Mouse (Mus musculus) hindbrain, embryonic 11.5 days (tissue): ENCODE results near the gene Rufy2. TPM values are rescaled to one million over a fixed set of nuclear protein-coding genes. Genes with fewer than 3 reads are reported as not detected.

Source experiments
- ATAC-seq: fragments of 200-750 bp; cut with Nextera tagmentation; 2 replicates; pipeline ENCODE4 v1.8.0; 2017; ENCODE audit warnings: mild to moderate bottlenecking, moderate TSS enrichment, moderate library complexity; ENCODE audit not compliant: low FRiP score
- DNase-seq: peaks from one replicate; pipeline ENCODE4 v3.0.0-alpha.2; 2015; ENCODE audit warnings: low spot score
- H3K27ac ChIP-seq: fragments of 300-500 bp; sonication (generic); 2 replicates; pipeline ENCODE4 v1.5.1; 2014; ENCODE audit warnings: mild to moderate bottlenecking, low read depth, low read length
- H3K27me3 ChIP-seq: fragments of 300-500 bp; sonication (generic); 2 replicates; pipeline ENCODE4 v1.6.1; 2014; ENCODE audit warnings: mild to moderate bottlenecking, low read length, moderate library complexity, mixed read lengths; ENCODE audit not compliant: control insufficient read depth, insufficient read depth
- H3K36me3 ChIP-seq: fragments of 300-500 bp; sonication (generic); 2 replicates; pipeline ENCODE4 v1.6.1; 2014; ENCODE audit warnings: mild to moderate bottlenecking, low read length, moderate library complexity, mixed read lengths; ENCODE audit not compliant: control insufficient read depth, insufficient read depth
- H3K4me1 ChIP-seq: fragments of 300-500 bp; sonication (generic); replicated peaks from 2 replicates; pipeline ENCODE4 v1.6.1; 2014; ENCODE audit warnings: low read length, mixed read lengths; ENCODE audit not compliant: control insufficient read depth, insufficient read depth
- H3K4me2 ChIP-seq: fragments of 300-500 bp; sonication (generic); replicated peaks from 2 replicates; pipeline ENCODE4 v1.6.1; 2014; ENCODE audit warnings: mild to moderate bottlenecking, low read depth, low read length
- H3K4me3 ChIP-seq: fragments of 300-500 bp; sonication (generic); 2 replicates; pipeline ENCODE4 v1.5.1; 2014; ENCODE audit warnings: low read depth, low read length
- H3K9ac ChIP-seq: fragments of 300-500 bp; sonication (generic); 2 replicates; pipeline ENCODE4 v1.6.1; 2014; ENCODE audit warnings: low read depth, low read length
- H3K9me3 ChIP-seq: fragments of 300-500 bp; sonication (generic); 2 replicates; pipeline ENCODE4 v1.6.1; 2016; ENCODE audit warnings: low read length; ENCODE audit not compliant: control insufficient read depth
- whole genome bisulfite sequencing: fragments of 180-500 bp; shearing (Covaris S2); extraction: QIAGEN DNeasy Blood & Tissue Kit; methylation state at CpG from one replicate; pipeline ENCODE4 v1.1.7; 2014; 5-methylcytosine and 5-hydroxymethylcytosine counted together
- polyA plus RNA-seq: library from polyadenylated mRNA; unstranded; fragments of >200 nt; fragmentation: Nextera tagmentation; extraction: Ambion mirVana; gene quantifications from 2 replicates; pipeline ENCODE4 v1.2.1, GENCODE M21; 2014

Rufy2 gene
- polyA plus RNA-seq, 1 experiment from 2014 or later: 35.0 TPM

DNA sequence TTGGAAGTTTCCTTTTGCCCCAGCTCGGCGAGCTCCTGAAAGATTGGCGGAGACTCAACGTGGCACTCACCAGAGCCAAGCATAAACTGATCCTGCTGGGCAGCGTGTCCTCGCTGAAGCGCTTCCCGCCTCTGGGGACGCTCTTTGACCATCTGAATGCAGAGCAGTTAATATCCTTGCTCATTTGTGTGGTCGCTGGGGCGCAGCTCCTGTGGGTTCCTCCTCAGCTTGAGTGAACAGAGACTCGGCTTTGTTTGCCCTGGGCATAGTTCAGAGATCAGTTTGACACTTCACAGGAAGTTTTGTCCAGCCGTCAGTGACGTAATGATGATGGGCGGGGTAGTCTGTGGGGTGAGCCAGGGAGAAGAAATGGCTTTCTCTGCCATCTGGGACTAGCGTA lies 8.2 kb upstream of the Rufy2 start:
- Histone ChIP-seq H3K9me3 (no peaks in the 10 kb centered on the region), H3K4me3 (no peak overlapping the region), H3K36me3 (0 out of 2 replicates have a peak, but pooled peaks cover 2% of the 10 kb centered on the region), H3K27me3 (no peaks in the 10 kb centered on the region), H3K4me2 (no peak overlapping the region), H3K27ac (no peak overlapping the region), H3K9ac (no peak overlapping the region), H3K4me1 (no peaks in the 10 kb centered on the region)
- WGBS: 67% methylated on average over 16 of the region's 16 CpGs
- DNase-seq (peak; percentile 29), ATAC-seq (no peak)

DNA sequence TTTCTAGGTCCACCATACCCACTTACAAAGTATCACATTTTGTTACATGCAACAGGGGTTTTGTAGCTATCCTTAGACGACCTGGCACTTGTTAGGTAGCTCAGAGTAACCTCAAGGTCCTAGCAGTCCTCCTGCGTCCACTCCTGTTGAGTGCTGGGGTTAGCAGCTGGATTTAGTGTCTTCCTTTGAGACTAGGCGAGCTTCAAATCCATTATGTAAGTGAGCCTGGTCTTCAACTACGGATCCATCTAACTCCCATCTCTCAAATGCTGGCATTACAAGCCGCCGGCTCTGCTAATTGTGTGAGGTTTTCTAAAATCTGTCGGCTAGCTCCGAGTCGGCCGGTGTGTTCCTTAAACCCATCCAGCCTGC lies 370 bp upstream of the Rufy2 start:
- peak overlapping the region; percentile 93 for H3K9ac ChIP-seq
- no peak for DNase-seq
- peak overlapping the region; percentile 90 for H3K4me3 ChIP-seq
- H3K27me3 ChIP-seq: no peaks in the 10 kb centered on the region
- no peaks in the 10 kb centered on the region for H3K4me1 ChIP-seq
- H3K36me3 ChIP-seq: no peaks in the 10 kb centered on the region
- H3K27ac ChIP-seq: peak overlapping the region; percentile 84; the same call in 1 of the 2 replicates
- WGBS: 10% methylated on average over 10 of the region's 10 CpGs
- ATAC-seq: peak; percentile 28
- no peaks in the 10 kb centered on the region for H3K9me3 ChIP-seq
- H3K4me2 ChIP-seq: peak overlapping the region; percentile 55

DNA sequence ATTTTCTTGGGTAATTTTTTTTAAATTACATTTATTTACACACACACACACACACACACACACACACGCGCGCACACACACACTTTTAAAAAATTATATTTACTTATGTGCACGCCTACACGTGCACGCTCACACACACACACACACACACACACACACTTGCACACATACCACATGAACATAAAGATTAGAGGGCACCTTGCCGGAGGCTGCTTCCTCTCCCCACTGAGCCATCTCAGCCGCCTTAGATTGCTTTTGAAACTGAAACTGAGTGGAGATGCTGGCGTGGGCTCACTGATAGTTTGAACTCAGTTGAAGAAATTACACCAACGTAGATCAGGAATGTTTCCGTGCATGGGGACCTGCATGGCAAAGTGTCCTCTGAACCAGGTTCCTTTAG lies 4.0 kb downstream of the Rufy2 start:
- WGBS: 96% methylated on average over 11 of the region's 11 CpGs
- ATAC-seq (no peak), DNase-seq (no peak)
- Histone ChIP-seq H3K4me2 (no peak overlapping the region), H3K4me3 (no peak overlapping the region), H3K9ac (no peak overlapping the region), H3K27ac (no peak overlapping the region), H3K9me3 (no peaks in the 10 kb centered on the region), H3K27me3 (no peaks in the 10 kb centered on the region), H3K36me3 (no peaks in the 10 kb centered on the region), H3K4me1 (no peaks in the 10 kb centered on the region)

DNA sequence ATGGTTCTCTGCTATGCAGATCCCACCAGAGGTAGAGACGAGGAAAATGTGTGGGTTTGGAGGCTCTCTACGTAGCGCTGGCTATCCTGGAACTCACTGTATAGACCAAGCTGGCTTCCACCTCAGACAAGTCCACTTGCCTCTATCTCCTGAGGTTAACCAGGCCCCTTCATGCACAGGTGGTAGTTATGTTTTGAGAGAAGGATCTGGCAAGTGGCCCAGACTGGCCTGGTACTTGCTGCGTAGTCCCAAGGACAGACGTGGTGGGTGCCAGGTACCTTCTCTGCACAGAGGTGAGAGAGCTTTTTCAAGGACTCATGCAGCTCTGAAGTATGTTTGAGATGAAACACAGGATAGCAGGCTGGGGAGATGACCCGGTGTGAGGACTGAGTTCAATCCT lies 4.5 kb downstream of the Rufy2 start:
- ATAC-seq: no peak

DNA sequence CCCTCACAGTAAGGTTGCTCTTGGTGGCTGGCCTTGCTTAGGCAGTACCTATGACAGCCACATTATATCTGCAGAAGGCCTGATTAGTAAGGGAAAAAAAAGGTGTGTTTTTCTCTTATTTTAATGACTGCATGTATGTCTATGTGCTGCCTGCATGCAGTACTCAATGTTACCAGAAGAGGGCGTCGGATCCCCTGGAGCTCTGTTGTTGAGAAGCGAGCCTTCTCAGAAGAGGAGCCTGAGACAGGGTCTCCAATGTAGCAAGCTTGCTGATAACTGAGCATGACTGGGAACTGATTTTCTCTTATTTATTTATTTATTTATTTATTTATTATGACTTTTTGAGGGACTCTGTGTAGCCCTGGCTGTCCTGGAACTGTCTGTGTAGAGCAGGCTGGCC lies 7.3 kb downstream of the Rufy2 start:
- Histone ChIP-seq H3K4me2 (no peak overlapping the region), H3K27me3 (no peaks in the 10 kb centered on the region), H3K4me1 (no peaks in the 10 kb centered on the region), H3K36me3 (no peaks in the 10 kb centered on the region; the same call in 1 of the 2 replicates), H3K9me3 (no peaks in the 10 kb centered on the region), H3K4me3 (no peak overlapping the region), H3K9ac (no peak overlapping the region), H3K27ac (no peak overlapping the region)
- WGBS: 28% methylated on average over 3 of the region's 3 CpGs
- peak; percentile 56 for DNase-seq
- ATAC-seq: no peak

More for the DNA sequence above, 4.5 kb downstream of the Rufy2 start:
- no peak overlapping the region for H3K4me3 ChIP-seq
- H3K4me2 ChIP-seq: no peak overlapping the region
- DNase-seq: no peak
- WGBS: 92% methylated on average over 6 of the region's 6 CpGs
- H3K4me1 ChIP-seq: no peaks in the 10 kb centered on the region
- H3K27me3 ChIP-seq: no peaks in the 10 kb centered on the region
- no peaks in the 10 kb centered on the region for H3K9me3 ChIP-seq
- no peak overlapping the region for H3K9ac ChIP-seq
- H3K36me3 ChIP-seq: no peaks in the 10 kb centered on the region
- no peak overlapping the region for H3K27ac ChIP-seq

DNA sequence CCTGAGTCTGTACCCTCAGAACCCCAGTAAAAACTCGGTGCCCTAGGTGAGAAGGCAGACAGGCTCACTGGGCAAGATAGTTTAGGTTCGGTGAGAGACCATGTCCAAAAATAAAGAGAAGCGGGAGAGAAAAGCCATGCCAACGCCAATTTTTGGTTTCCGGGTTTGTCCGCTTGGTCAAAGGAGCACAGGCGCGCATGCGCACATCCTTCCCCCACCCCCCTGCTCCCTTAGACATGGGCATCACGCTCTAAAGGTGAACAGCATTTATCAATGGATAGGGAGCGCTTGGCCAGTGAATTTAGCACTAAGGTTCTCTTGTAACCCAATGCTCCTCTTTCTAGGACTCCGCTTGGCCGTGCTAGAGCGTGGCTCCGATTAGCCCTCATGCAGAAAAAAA lies 10.6 kb downstream of the Rufy2 start:
- Histone ChIP-seq H3K4me1 (no peaks in the 10 kb centered on the region), H3K4me3 (no peak overlapping the region)

DNA sequence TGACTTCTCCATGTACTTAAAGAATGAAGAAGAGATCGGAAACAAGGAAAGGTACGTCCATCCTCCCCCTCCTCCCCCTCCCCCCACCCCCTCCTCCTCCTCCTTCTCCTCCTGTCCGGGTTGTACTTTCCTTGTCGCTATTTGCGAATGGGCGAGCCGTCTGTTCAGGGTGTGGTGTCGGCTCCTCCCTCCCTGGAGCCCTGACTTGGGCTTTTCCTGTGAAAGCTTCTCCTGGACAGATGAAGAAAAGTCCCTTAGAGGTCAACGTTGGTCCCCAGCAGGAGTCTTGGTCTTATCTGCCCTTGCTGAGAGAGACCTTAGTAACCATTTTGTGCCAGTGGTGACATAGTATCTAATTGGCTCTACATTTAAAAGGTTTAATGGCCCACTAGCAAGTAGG lies 14.0 kb downstream of the Rufy2 start:
- no peak overlapping the region for H3K4me2 ChIP-seq
- H3K36me3 ChIP-seq: peaks cover 18% of the 10 kb centered on the region; the same call in 1 of the 2 replicates
- no peak overlapping the region for H3K4me3 ChIP-seq
- no peaks in the 10 kb centered on the region for H3K9me3 ChIP-seq
- no peak for ATAC-seq
- WGBS: 90% methylated on average over 3 of the region's 9 CpGs
- no peak for DNase-seq
- H3K27ac ChIP-seq: no peak overlapping the region
- no peak overlapping the region for H3K9ac ChIP-seq
- H3K27me3 ChIP-seq: no peaks in the 10 kb centered on the region
- H3K4me1 ChIP-seq: no peaks in the 10 kb centered on the region

More for the DNA sequence above, 10.6 kb downstream of the Rufy2 start:
- H3K9ac ChIP-seq: no peak overlapping the region
- DNase-seq (no peak), ATAC-seq (no peak)
- H3K9me3 ChIP-seq: no peaks in the 10 kb centered on the region
- H3K4me2 ChIP-seq: no peak overlapping the region
- WGBS: 91% methylated on average over 15 of the region's 15 CpGs
- peaks cover 5% of the 10 kb centered on the region; the same call in 1 of the 2 replicates for H3K36me3 ChIP-seq
- H3K27ac ChIP-seq: no peak overlapping the region
- no peaks in the 10 kb centered on the region for H3K27me3 ChIP-seq

DNA sequence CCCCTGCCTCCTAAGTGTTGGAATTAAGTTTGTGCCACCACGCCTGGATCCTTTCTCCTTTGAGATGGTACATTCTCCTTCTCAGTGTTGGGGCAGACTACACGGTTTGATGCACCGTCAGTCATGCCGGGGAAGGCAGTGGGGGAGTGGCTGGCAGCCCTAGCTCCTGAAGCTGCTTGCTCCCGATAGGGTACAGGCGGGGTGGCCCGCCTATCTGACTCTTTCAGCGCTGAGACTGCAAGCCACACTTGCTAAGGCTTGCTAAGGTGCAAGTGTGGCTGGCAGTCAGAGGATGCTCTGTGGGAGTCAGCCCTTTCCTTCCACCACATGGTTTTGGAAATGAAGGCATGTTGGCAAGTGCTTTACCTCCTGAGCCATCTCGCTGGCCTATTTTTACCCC lies 20.6 kb downstream of the Rufy2 start:
- H3K36me3 ChIP-seq: peaks cover 24% of the 10 kb centered on the region
- WGBS: 77% methylated on average over 9 of the region's 9 CpGs
- no peak for DNase-seq

DNA sequence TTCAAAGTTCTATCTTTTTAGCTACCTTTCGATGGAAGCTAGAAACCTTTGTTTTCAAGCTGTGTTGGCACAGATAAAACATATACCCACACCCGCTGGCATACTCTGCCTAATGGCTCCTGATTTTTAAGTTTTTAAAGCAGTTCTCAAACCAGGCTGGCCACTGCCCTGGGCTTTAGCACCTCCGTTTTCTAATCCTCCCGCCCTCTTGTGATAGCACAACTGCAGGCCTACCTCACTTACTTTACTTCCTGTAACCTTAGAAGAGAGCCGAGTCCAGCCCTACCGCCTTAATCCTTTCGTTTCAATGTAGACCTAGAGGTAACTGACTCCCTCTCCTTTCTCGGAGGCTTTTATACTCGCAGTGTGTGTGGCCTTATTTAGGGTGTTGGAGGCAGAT lies 23.2 kb downstream of the Rufy2 start:
- H3K4me1 ChIP-seq: no peaks in the 10 kb centered on the region
- H3K27me3 ChIP-seq: no peaks in the 10 kb centered on the region
- DNase-seq (no peak), ATAC-seq (no peak)
- no peak overlapping the region for H3K9ac ChIP-seq
- H3K9me3 ChIP-seq: no peaks in the 10 kb centered on the region
- H3K36me3 ChIP-seq: peaks cover 13% of the 10 kb centered on the region
- H3K27ac ChIP-seq: no peak overlapping the region
- H3K4me3 ChIP-seq: no peak overlapping the region
- H3K4me2 ChIP-seq: no peak overlapping the region
- WGBS: 82% methylated on average over 9 of the region's 9 CpGs

More for the DNA sequence above, 20.6 kb downstream of the Rufy2 start:
- ATAC-seq: no peak
- H3K9me3 ChIP-seq: no peaks in the 10 kb centered on the region
- H3K9ac ChIP-seq: no peak overlapping the region
- no peak overlapping the region for H3K4me3 ChIP-seq
- H3K27me3 ChIP-seq: no peaks in the 10 kb centered on the region
- H3K27ac ChIP-seq: no peak overlapping the region
- H3K4me1 ChIP-seq: no peaks in the 10 kb centered on the region
- H3K4me2 ChIP-seq: no peak overlapping the region
